Mouse (Mus musculus) embryonic facial prominence, embryonic 15.5 days (tissue): ENCODE measurements around the gene Acer3. TPM values are rescaled to one million over a fixed set of nuclear protein-coding genes. Genes with fewer than 3 reads are reported as not detected.

Experiments used
- ATAC-seq: fragments of 200-750 bp; cut with Nextera tagmentation; 2 replicates; pipeline ENCODE4 v1.8.0; 2017; ENCODE audit warnings: low read depth, moderate TSS enrichment; ENCODE audit not compliant: insufficient number of reproducible peaks, low FRiP score, low TSS enrichment
- H3K27ac ChIP-seq: fragments of 300-500 bp; sonication (generic); replicated peaks from 2 replicates; pipeline ENCODE4 v1.5.1; 2015; ENCODE audit warnings: mild to moderate bottlenecking, inconsistent platforms
- H3K27me3 ChIP-seq: fragments of 300-500 bp; sonication (generic); 2 replicates; pipeline ENCODE4 v1.6.1; 2015; ENCODE audit warnings: inconsistent platforms
- H3K36me3 ChIP-seq: fragments of 300-500 bp; sonication (generic); 2 replicates; pipeline ENCODE4 v1.6.1; 2015; ENCODE audit warnings: mild to moderate bottlenecking, inconsistent platforms
- H3K4me1 ChIP-seq: fragments of 300-500 bp; sonication (generic); 2 replicates; pipeline ENCODE4 v1.6.1; 2015; ENCODE audit warnings: inconsistent platforms
- H3K4me2 ChIP-seq: fragments of 300-500 bp; sonication (generic); replicated peaks from 2 replicates; pipeline ENCODE4 v1.6.1; 2015; ENCODE audit warnings: mild to moderate bottlenecking, inconsistent platforms
- H3K4me3 ChIP-seq: fragments of 300-500 bp; sonication (generic); replicated peaks from 2 replicates; pipeline ENCODE4 v1.5.1; 2015; ENCODE audit warnings: mild to moderate bottlenecking, inconsistent platforms
- H3K9ac ChIP-seq: fragments of 300-500 bp; sonication (generic); 2 replicates; pipeline ENCODE4 v1.6.1; 2015; ENCODE audit warnings: inconsistent platforms
- H3K9me3 ChIP-seq: fragments of 300-500 bp; sonication (generic); replicated peaks from 2 replicates; pipeline ENCODE4 v1.6.1; 2016; ENCODE audit warnings: inconsistent platforms
- WGBS: fragments of 180-500 bp; shearing (Covaris S2); methylation state at CpG from one replicate; pipeline ENCODE4 v1.1.7; 2015; 5-methylcytosine and 5-hydroxymethylcytosine counted together
- polyA plus RNA-seq: library from polyadenylated mRNA; unstranded; fragments of >200 nt; fragmentation: Nextera tagmentation; extraction: Ambion mirVana; gene quantifications from 2 replicates; pipeline ENCODE4 v1.2.1, GENCODE M21; 2015

Gene Acer3
- polyA plus RNA-seq = 43.5 and 43.9 TPM in 2 replicates

- no peak within 1 kb of the TSS for H3K4me2 ChIP-seq
Observed at GRCm38 (mm10) chr7:98321083-98321482, at the start of gene Acer3. TSS of gene Acer3 (minus strand) at chr7:98321208.

GRCm38 (mm10) chr7:98369762-98370369 is 48.9 kb upstream of the Acer3 start:
- H3K27me3 ChIP-seq = no peaks in the 10 kb centered on the region
- ATAC-seq = no peak
- H3K36me3 ChIP-seq = no peaks in the 10 kb centered on the region
- 53% methylated on average over 10 of the region's 10 CpGs for WGBS
- H3K27ac ChIP-seq = no peak overlapping the region
- no peak overlapping the region for H3K4me2 ChIP-seq
- H3K9ac ChIP-seq = no peak overlapping the region
- 0 out of 2 replicates have a peak, but pooled peaks cover 9% of the 10 kb centered on the region for H3K4me1 ChIP-seq
- no peak overlapping the region for H3K4me3 ChIP-seq
- H3K9me3 ChIP-seq = no peaks in the 10 kb centered on the region

More at GRCm38 (mm10) chr7:98321083-98321482, at the start of gene Acer3:
- Histone ChIP-seq H3K4me3 (no peak within 1 kb of the TSS), H3K9me3 (no peaks in the 10 kb centered on the region), H3K4me1 (peaks cover 11% of the 10 kb centered on the region), H3K27ac (no peak within 1 kb of the TSS), H3K27me3 (no peaks in the 10 kb centered on the region), H3K9ac (no peak within 1 kb of the TSS), H3K36me3 (no peaks in the 10 kb centered on the region)
- no peak for ATAC-seq
- 77% methylated on average over 2 of the region's 2 CpGs for WGBS

GRCm38 (mm10) chr7:98361662-98362061 is 40.7 kb upstream of the Acer3 start:
- Histone ChIP-seq H3K27ac (peak overlapping the region; percentile 93), H3K4me1 (peaks cover 44% of the 10 kb centered on the region), H3K9me3 (no peaks in the 10 kb centered on the region), H3K9ac (no peak overlapping the region), H3K27me3 (no peaks in the 10 kb centered on the region), H3K36me3 (no peaks in the 10 kb centered on the region), H3K4me3 (peak overlapping the region; percentile 82), H3K4me2 (peak overlapping the region; percentile 89)
- 5% methylated on average over 2 of the region's 2 CpGs for WGBS
- no peak for ATAC-seq

GRCm38 (mm10) chr7:98361063-98361652 is 40.1 kb upstream of the Acer3 start, which contains the start of gene Tsku:
TSS of gene Tsku (minus strand) at chr7:98361328.
- H3K9me3 ChIP-seq = no peaks in the 10 kb centered on the region
- H3K4me1 ChIP-seq = peaks cover 49% of the 10 kb centered on the region
- peak within 1 kb of the TSS; percentile 93 for H3K27ac ChIP-seq
- no peaks in the 10 kb centered on the region for H3K36me3 ChIP-seq
- WGBS = under 1% methylated on average over 52 of the region's 52 CpGs
- H3K9ac ChIP-seq = peak within 1 kb of the TSS; percentile 62
- H3K4me2 ChIP-seq = peak within 1 kb of the TSS; percentile 89
- H3K27me3 ChIP-seq = no peaks in the 10 kb centered on the region
- peak; percentile 90 for ATAC-seq
- peak within 1 kb of the TSS; percentile 82 for H3K4me3 ChIP-seq

GRCm38 (mm10) chr7:98360621-98360990 is 39.6 kb upstream of the Acer3 start:
- peak overlapping the region; percentile 93 for H3K27ac ChIP-seq
- no peaks in the 10 kb centered on the region for H3K27me3 ChIP-seq
- under 1% methylated on average over 20 of the region's 20 CpGs for WGBS
- peaks cover 54% of the 10 kb centered on the region for H3K4me1 ChIP-seq
- H3K4me3 ChIP-seq = peak overlapping the region; percentile 82
- H3K9me3 ChIP-seq = no peaks in the 10 kb centered on the region
- no peak for ATAC-seq
- no peaks in the 10 kb centered on the region for H3K36me3 ChIP-seq
- H3K9ac ChIP-seq = peak overlapping the region; percentile 62
- H3K4me2 ChIP-seq = peak overlapping the region; percentile 89

DNA sequence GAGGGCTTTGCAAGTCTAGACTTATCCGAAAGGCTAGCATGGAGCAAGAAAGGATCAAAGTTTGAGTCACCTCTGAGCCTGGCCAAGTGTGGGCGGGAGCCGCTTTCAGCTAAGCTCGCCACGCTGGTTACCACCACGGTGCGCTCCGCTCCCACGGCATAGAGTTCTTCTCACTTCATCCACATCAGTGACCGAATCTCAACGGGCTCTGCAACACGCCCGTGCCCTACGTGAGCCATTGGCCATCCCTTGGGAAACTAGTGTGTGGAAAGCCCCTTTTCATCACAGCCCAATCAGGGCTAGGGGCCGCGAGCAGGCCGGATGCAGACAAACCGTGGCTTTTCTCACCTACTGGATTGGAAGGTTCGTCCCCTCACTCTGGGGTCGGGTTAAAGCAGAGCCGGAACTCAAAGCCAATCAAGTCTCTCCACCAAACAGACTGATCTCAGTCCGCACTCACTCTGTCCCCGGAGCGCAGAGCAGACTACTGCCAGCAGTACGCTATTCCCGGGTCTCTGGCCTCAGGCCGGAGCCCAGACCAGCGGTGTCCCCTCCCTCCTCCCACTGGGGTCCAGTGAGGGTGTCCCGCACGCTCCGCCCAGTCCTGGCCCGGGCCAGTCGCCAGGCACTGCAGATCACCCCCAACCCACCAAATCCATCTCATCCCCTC is 39.1 kb upstream of the Acer3 start:
- peak overlapping the region; percentile 82 for H3K4me3 ChIP-seq
- ATAC-seq = peak; percentile 37; the same call in 1 of the 2 replicates
- H3K4me2 ChIP-seq = peak overlapping the region; percentile 89
- peaks cover 60% of the 10 kb centered on the region for H3K4me1 ChIP-seq
- H3K36me3 ChIP-seq = no peaks in the 10 kb centered on the region
- peak overlapping the region; percentile 93 for H3K27ac ChIP-seq
- no peaks in the 10 kb centered on the region for H3K9me3 ChIP-seq
- 1% methylated on average over 33 of the region's 33 CpGs for WGBS
- H3K27me3 ChIP-seq = no peaks in the 10 kb centered on the region
- peak overlapping the region; percentile 62 for H3K9ac ChIP-seq

DNA sequence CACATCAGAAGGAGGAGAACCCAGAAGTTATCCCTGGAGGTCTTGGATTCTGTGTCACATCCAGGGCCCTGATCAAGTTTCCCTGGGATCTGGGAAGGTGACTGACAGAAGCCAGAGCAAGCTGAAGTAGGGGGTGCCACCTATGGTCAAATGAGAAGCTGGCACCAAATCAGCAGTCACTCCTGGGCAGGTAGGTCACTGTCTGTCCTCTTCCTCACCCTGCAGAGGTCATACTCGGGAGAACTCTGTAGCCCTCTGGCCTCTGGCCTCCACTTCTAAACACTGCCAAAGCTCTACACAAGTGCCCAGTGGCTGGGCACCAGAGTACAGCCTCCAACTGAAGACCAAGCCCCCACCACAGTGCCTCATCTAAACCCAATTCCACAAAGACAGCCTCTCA is 37.0 kb upstream of the Acer3 start:
- Histone ChIP-seq H3K9ac (no peak overlapping the region), H3K27me3 (no peaks in the 10 kb centered on the region), H3K27ac (no peak overlapping the region), H3K36me3 (0 out of 2 replicates have a peak, but pooled peaks cover under 1% of the 10 kb centered on the region), H3K4me3 (no peak overlapping the region), H3K9me3 (no peaks in the 10 kb centered on the region), H3K4me2 (no peak overlapping the region), H3K4me1 (peaks cover 77% of the 10 kb centered on the region)
- 74% methylated on average over 1 of the region's 1 CpGs for whole genome bisulfite sequencing
- ATAC-seq = no peak

GRCm38 (mm10) chr7:98357324-98357723 is 36.3 kb upstream of the Acer3 start:
- no peak overlapping the region for H3K9ac ChIP-seq
- no peaks in the 10 kb centered on the region for H3K9me3 ChIP-seq
- no peak overlapping the region for H3K4me3 ChIP-seq
- no peak overlapping the region for H3K27ac ChIP-seq
- ATAC-seq = no peak
- 77% methylated on average over 5 of the region's 5 CpGs for WGBS
- peaks cover 7% of the 10 kb centered on the region for H3K36me3 ChIP-seq
- no peak overlapping the region for H3K4me2 ChIP-seq
- no peaks in the 10 kb centered on the region for H3K27me3 ChIP-seq
- peaks cover 71% of the 10 kb centered on the region for H3K4me1 ChIP-seq

GRCm38 (mm10) chr7:98354921-98355310 is 33.9 kb upstream of the Acer3 start:
- Histone ChIP-seq H3K27ac (peak overlapping the region; percentile 71), H3K4me2 (peak overlapping the region; percentile 15; the same call in 1 of the 2 replicates), H3K27me3 (no peaks in the 10 kb centered on the region), H3K9ac (no peak overlapping the region), H3K4me1 (peaks cover 66% of the 10 kb centered on the region), H3K9me3 (no peaks in the 10 kb centered on the region), H3K36me3 (peaks cover 30% of the 10 kb centered on the region), H3K4me3 (no peak overlapping the region)
- no peak for ATAC-seq
- WGBS = 23% methylated on average over 4 of the region's 4 CpGs

GRCm38 (mm10) chr7:98354160-98354920 is 33.3 kb upstream of the Acer3 start:
- ATAC-seq = peak; percentile 73
- H3K27ac ChIP-seq = peak overlapping the region; percentile 71
- no peaks in the 10 kb centered on the region for H3K27me3 ChIP-seq
- H3K4me1 ChIP-seq = peaks cover 60% of the 10 kb centered on the region
- no peak overlapping the region for H3K4me3 ChIP-seq
- H3K36me3 ChIP-seq = peaks cover 33% of the 10 kb centered on the region
- H3K4me2 ChIP-seq = peak overlapping the region; percentile 15; the same call in 1 of the 2 replicates
- H3K9ac ChIP-seq = no peak overlapping the region
- no peaks in the 10 kb centered on the region for H3K9me3 ChIP-seq
- WGBS = 16% methylated on average over 12 of the region's 12 CpGs

DNA sequence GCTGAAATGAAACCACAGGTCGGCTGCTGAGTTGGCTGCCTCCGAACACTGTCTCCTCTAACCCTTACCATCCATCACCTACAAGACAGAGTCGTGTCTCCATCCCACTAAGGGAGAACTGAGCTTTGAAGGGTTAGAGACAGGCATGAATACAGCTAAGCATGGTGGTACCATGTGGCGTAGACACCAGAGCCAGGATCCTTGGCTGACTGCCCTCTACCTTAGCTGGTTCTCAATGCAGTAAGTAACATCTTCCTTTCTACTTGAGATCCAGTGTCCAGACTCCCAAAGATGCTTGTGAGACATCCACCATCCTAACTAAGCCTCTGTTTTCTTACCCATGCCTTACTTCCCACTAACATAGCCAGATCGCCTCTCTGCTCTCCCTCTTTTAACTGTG is 32.6 kb upstream of the Acer3 start:
- Histone ChIP-seq H3K9ac (no peak overlapping the region), H3K27me3 (no peaks in the 10 kb centered on the region), H3K4me2 (no peak overlapping the region), H3K27ac (peak overlapping the region; percentile 71), H3K4me1 (peaks cover 53% of the 10 kb centered on the region), H3K9me3 (no peaks in the 10 kb centered on the region), H3K36me3 (peaks cover 33% of the 10 kb centered on the region), H3K4me3 (no peak overlapping the region)
- ATAC-seq = no peak
- WGBS = 90% methylated on average over 5 of the region's 5 CpGs
